Comparison of ENCODE assay signal across 8 mouse cellular contexts in genomic region chr3:137991183-137991582, GRCm38 (mm10). TPM values are rescaled to one million over a fixed set of nuclear protein-coding genes. Genes with fewer than 3 reads are reported as not detected.
DNase-seq lines count a peak whose midpoint lies in the region; ATAC-seq and TF ChIP-seq lines count a peak whose summit lies in the region.

No protein-coding gene starts in this region.

- no peak overlapping the region for H3K4me3 ChIP-seq in embryonic facial prominence, embryonic 14.5 days (ENCODE audit: low read depth, low read length)
- H3K4me3 ChIP-seq in limb, embryonic 13.5 days: no peak overlapping the region
- no peak overlapping the region for H3K4me3 ChIP-seq in midbrain, postnatal 0 days (ENCODE audit: low read depth, low read length)

- H3K9me3 ChIP-seq in embryonic facial prominence, embryonic 14.5 days (ENCODE audit: control insufficient read depth, low read length): no peaks in the 10 kb centered on the region
- no peaks in the 10 kb centered on the region for H3K9me3 ChIP-seq in limb, embryonic 13.5 days
- H3K9me3 ChIP-seq in midbrain, postnatal 0 days (ENCODE audit: low read length): no peaks in the 10 kb centered on the region

- TF ChIP-seq CTCF in midbrain, postnatal 0 days (IDR thresholded peaks at IDR 0.05): peak; percentile 77

- no peak overlapping the region for H3K27ac ChIP-seq in embryonic facial prominence, embryonic 14.5 days (replicated peaks; ENCODE audit: low read depth, low read length)
- H3K27ac ChIP-seq in limb, embryonic 13.5 days: no peak overlapping the region
- no peak overlapping the region for H3K27ac ChIP-seq in midbrain, postnatal 0 days (ENCODE audit: low read depth, low read length)

- H3K36me3 ChIP-seq in embryonic facial prominence, embryonic 14.5 days (ENCODE audit: control insufficient read depth, insufficient read depth, low read length): no peaks in the 10 kb centered on the region
- H3K36me3 ChIP-seq in limb, embryonic 13.5 days: no peaks in the 10 kb centered on the region
- H3K36me3 ChIP-seq in midbrain, postnatal 0 days (ENCODE audit: insufficient read depth, low read length): no peaks in the 10 kb centered on the region

- no peak overlapping the region for H3K4me2 ChIP-seq in embryonic facial prominence, embryonic 14.5 days (ENCODE audit: low read depth, low read length)
- no peak overlapping the region for H3K4me2 ChIP-seq in limb, embryonic 13.5 days (replicated peaks)
- no peak overlapping the region for H3K4me2 ChIP-seq in midbrain, postnatal 0 days (ENCODE audit: low read depth, low read length, poor library complexity, severe bottlenecking)

- no peaks in the 10 kb centered on the region for H3K27me3 ChIP-seq in embryonic facial prominence, embryonic 14.5 days (replicated peaks; ENCODE audit: control insufficient read depth, insufficient read depth, low read length)
- no peaks in the 10 kb centered on the region for H3K27me3 ChIP-seq in limb, embryonic 13.5 days
- no peaks in the 10 kb centered on the region for H3K27me3 ChIP-seq in midbrain, postnatal 0 days (ENCODE audit: insufficient read depth, low read length)

- DNase-seq in 3T3-L1 (ENCODE audit: low read depth, low spot score): peak; percentile 99
- DNase-seq in adrenal gland, postnatal 25 days: peak; percentile 83
- DNase-seq in embryonic facial prominence, embryonic 14.5 days (ENCODE audit: low spot score): peak; percentile 91
- DNase-seq in heart, adult 8-10 months (ENCODE audit: low spot score): peak; percentile 85
- peak; percentile 93 for DNase-seq in kidney, adult 9 months
- DNase-seq in midbrain, postnatal 0 days (ENCODE audit: low spot score): peak; percentile 71
- peak; percentile 89 to 92 for DNase-seq in spleen, postnatal 36 days (ENCODE audit: low spot score in 2 of 2)

- WGBS in embryonic facial prominence, embryonic 14.5 days: 13% methylated on average over 11 of the region's 11 CpGs
- WGBS in limb, embryonic 13.5 days: 14% methylated on average over 11 of the region's 11 CpGs
- 18% methylated on average over 11 of the region's 11 CpGs for WGBS in midbrain, postnatal 0 days

- H3K9ac ChIP-seq in embryonic facial prominence, embryonic 14.5 days (ENCODE audit: low read depth, low read length): no peak overlapping the region
- H3K9ac ChIP-seq in limb, embryonic 13.5 days: no peak overlapping the region
- no peak overlapping the region for H3K9ac ChIP-seq in midbrain, postnatal 0 days (replicated peaks; ENCODE audit: low read length, poor library complexity, severe bottlenecking)

- ATAC-seq in embryonic facial prominence, embryonic 14.5 days (ENCODE audit: low read depth): peak; percentile 93
- peak; percentile 82 for ATAC-seq in limb, embryonic 13.5 days (ENCODE audit: low FRiP score, low read depth)
- no peak for ATAC-seq in midbrain, postnatal 0 days (ENCODE audit: low FRiP score)

- no peaks in the 10 kb centered on the region for H3K4me1 ChIP-seq in embryonic facial prominence, embryonic 14.5 days (ENCODE audit: control insufficient read depth, insufficient read depth, low read length)
- no peaks in the 10 kb centered on the region for H3K4me1 ChIP-seq in limb, embryonic 13.5 days
- no peaks in the 10 kb centered on the region for H3K4me1 ChIP-seq in midbrain, postnatal 0 days (ENCODE audit: insufficient read depth, low read length)

RNA-seq across cellular contexts. Expression of gene Dapp1, which starts 9.8 kb away (rescaled TPM):
- 3.3 and 6.3 TPM in 2 replicates for total RNA-seq in adrenal gland, postnatal 25 days (2021)
- 9.0 and 9.4 TPM in 2 replicates for polyA plus RNA-seq in embryonic facial prominence, embryonic 14.5 days (2014; fragmentation: Nextera tagmentation; extraction: Ambion mirVana)
- total RNA-seq in heart, adult 8-10 months (2022): 1 to 10 TPM; 5.5 to 9.2 (median 6.6) TPM
- polyA plus RNA-seq in limb, embryonic 13.5 days (2015; fragmentation: Nextera tagmentation; extraction: Ambion mirVana): 3.4 TPM in 2 replicates
- total RNA-seq in midbrain, postnatal 0 days (2014; rRNA removed): 2.3 and 4.0 TPM in 2 replicates
- polyA plus RNA-seq in midbrain, postnatal 0 days (2015; fragmentation: Nextera tagmentation; extraction: Ambion mirVana): 1.3 and 1.9 TPM in 2 replicates
